Mouse (Mus musculus) G1E (cell line): ENCODE measurements around the gene Fbxo24. TPM values are rescaled to one million over a fixed set of nuclear protein-coding genes. Genes with fewer than 3 reads are reported as not detected.

Experiments used
- ATAC-seq: 2 replicates; pipeline ENCODE4 v1.8.0; 2016; ENCODE audit warnings: mild to moderate bottlenecking; ENCODE audit not compliant: insufficient number of reproducible peaks, poor library complexity, low FRiP score, severe bottlenecking; ENCODE audit errors: extremely low read depth
- DNase-seq: peaks from one replicate; pipeline ENCODE4 v3.0.0; 2012; ENCODE audit warnings: low spot score
- H3K27me3 ChIP-seq: 2 replicates; pipeline ENCODE4 v1.6.1; 2012; ENCODE audit warnings: mild to moderate bottlenecking, low read length, inconsistent platforms; ENCODE audit not compliant: insufficient read depth
- H3K36me3 ChIP-seq: replicated peaks from 2 replicates; pipeline ENCODE3; 2012; ENCODE audit warnings: mild to moderate bottlenecking, inconsistent platforms
- H3K4me1 ChIP-seq: 2 replicates; pipeline ENCODE4 v1.6.1; 2012; ENCODE audit warnings: low read depth, low read length, inconsistent platforms, mixed read lengths; ENCODE audit not compliant: insufficient read depth
- H3K4me3 ChIP-seq: 2 replicates; pipeline ENCODE4 v1.5.1; 2012; ENCODE audit warnings: low read depth, mild to moderate bottlenecking, inconsistent platforms, low read length, moderate library complexity, mixed read lengths
- H3K9me3 ChIP-seq: replicated peaks from 2 replicates; pipeline ENCODE4 v1.6.1; 2012; ENCODE audit warnings: inconsistent platforms
- CTCF ChIP-seq: IDR thresholded peaks from 2 replicates; pipeline ENCODE4 v1.5.1; 2012; ENCODE audit warnings: low read depth, low read length, inconsistent platforms, mixed read lengths
- GATA1 ChIP-seq: IDR thresholded peaks from 2 replicates; pipeline ENCODE4 v1.6.1; 2012; ENCODE audit warnings: borderline replicate concordance, low read length, inconsistent platforms, mixed read lengths
- GATA2 ChIP-seq: IDR thresholded peaks from 2 replicates; pipeline ENCODE4 v1.6.1; 2012; ENCODE audit warnings: low read depth, low read length, inconsistent platforms, borderline replicate concordance
- POLR2AphosphoS5 ChIP-seq: IDR thresholded peaks from 2 replicates; pipeline ENCODE4 v1.6.1; 2012; ENCODE audit warnings: low read depth, low read length, inconsistent platforms; ENCODE audit not compliant: insufficient replicate concordance
- TAL1 ChIP-seq: conservative IDR thresholded peaks from 2 replicates; pipeline ENCODE4 v1.6.1; 2012; ENCODE audit warnings: low read depth, low read length, inconsistent platforms, mixed read lengths
- polyA plus RNA-seq: library from polyadenylated mRNA; stranded (reverse); fragments of >175 nt; gene quantifications from 2 replicates; pipeline ENCODE4 v1.2.3, GENCODE M21; 2012
- total RNA-seq, 2 experiments: library from RNA; stranded (forward) in 1 of 2; stranded (reverse) in 1 of 2; fragments of 200-1000 nt in 1 of 2; fragments of >200 nt in 1 of 2; fragmentation: Nextera tagmentation in 1 of 2; gene quantifications; 2 replicates each; pipeline ENCODE4 v1.2.3; 2014 to 2017

The Fbxo24 gene
- total and polyA plus RNA-seq, 3 experiments = 0.05 to 0.11 TPM; not detected in 1

GRCm38 (mm10) chr5:137652474-137652873, 23.7 kb upstream of the Fbxo24 start:
- DNase-seq = no peak
- ATAC-seq = no peak; the same call in 1 of the 2 replicates
- Histone ChIP-seq H3K4me3 (no peak overlapping the region), H3K9me3 (no peaks in the 10 kb centered on the region), H3K36me3 (peaks cover 65% of the 10 kb centered on the region), H3K27me3 (no peaks in the 10 kb centered on the region), H3K4me1 (peaks cover 67% of the 10 kb centered on the region)
- TF ChIP-seq CTCF (peak; percentile 70), GATA2 (no peak)

- TF ChIP-seq CTCF (no peak), POLR2AphosphoS5 (no peak), TAL1 (no peak), GATA2 (no peak), GATA1 (no peak)
- H3K4me3 ChIP-seq = peak overlapping the region; percentile 53; the same call in 1 of the 2 replicates
- peak; percentile 66 for DNase-seq
- peaks cover 3% of the 10 kb centered on the region; the same call in 1 of the 2 replicates for H3K27me3 ChIP-seq
- peaks cover 43% of the 10 kb centered on the region for H3K36me3 ChIP-seq
- peaks cover 84% of the 10 kb centered on the region for H3K4me1 ChIP-seq
- H3K9me3 ChIP-seq = peaks cover 4% of the 10 kb centered on the region; the same call in 1 of the 2 replicates
- peak; percentile 55; the same call in 1 of the 2 replicates for ATAC-seq
Observed at GRCm38 (mm10) chr5:137649669-137650571, 21.1 kb upstream of the Fbxo24 start.

- Histone ChIP-seq H3K9me3 (peaks cover 4% of the 10 kb centered on the region; the same call in 1 of the 2 replicates), H3K36me3 (peaks cover 36% of the 10 kb centered on the region), H3K4me3 (no peak overlapping the region), H3K4me1 (peaks cover 85% of the 10 kb centered on the region), H3K27me3 (peaks cover 3% of the 10 kb centered on the region; the same call in 1 of the 2 replicates)
- ATAC-seq = no peak
- TF ChIP-seq GATA2 (no peak), TAL1 (no peak), CTCF (no peak), GATA1 (no peak), POLR2AphosphoS5 (no peak)
- no peak for DNase-seq
Observed at GRCm38 (mm10) chr5:137649251-137649650, 20.4 kb upstream of the Fbxo24 start.

GRCm38 (mm10) chr5:137647827-137648601, 19.2 kb upstream of the Fbxo24 start:
- peaks cover 4% of the 10 kb centered on the region; the same call in 1 of the 2 replicates for H3K9me3 ChIP-seq
- ATAC-seq (no peak), DNase-seq (no peak)
- H3K4me3 ChIP-seq = peak overlapping the region; percentile 11; the same call in 1 of the 2 replicates
- peaks cover 3% of the 10 kb centered on the region; the same call in 1 of the 2 replicates for H3K27me3 ChIP-seq
- peaks cover 76% of the 10 kb centered on the region for H3K4me1 ChIP-seq
- peaks cover 30% of the 10 kb centered on the region for H3K36me3 ChIP-seq
- no peak for TF ChIP-seq CTCF
- TF ChIP-seq POLR2AphosphoS5 = no peak
- TF ChIP-seq GATA1 = no peak
- peak; percentile 29; the same call in 1 of the 2 replicates for TF ChIP-seq TAL1

GRCm38 (mm10) chr5:137645652-137646091, 16.9 kb upstream of the Fbxo24 start, which contains the start of gene Irs3:
Gene Irs3 (minus strand): TSS chr5:137645714.
- peak; percentile 23; the same call in 1 of the 2 replicates for ATAC-seq
- TF ChIP-seq POLR2AphosphoS5 = no peak
- no peak for TF ChIP-seq GATA2
- no peak for TF ChIP-seq CTCF
- TF ChIP-seq TAL1 = no peak
- TF ChIP-seq GATA1 = no peak
- peaks cover 4% of the 10 kb centered on the region; the same call in 1 of the 2 replicates for H3K9me3 ChIP-seq
- DNase-seq = peak; percentile 61
- peaks cover 83% of the 10 kb centered on the region for H3K4me1 ChIP-seq
- H3K27me3 ChIP-seq = peaks cover 3% of the 10 kb centered on the region; the same call in 1 of the 2 replicates
- peaks cover 32% of the 10 kb centered on the region for H3K36me3 ChIP-seq
- peak within 1 kb of the TSS; percentile 17; the same call in 1 of the 2 replicates for H3K4me3 ChIP-seq

- TF ChIP-seq TAL1 (no peak), CTCF (no peak), GATA1 (no peak), POLR2AphosphoS5 (no peak), GATA2 (no peak)
- ATAC-seq (no peak), DNase-seq (no peak)
- Histone ChIP-seq H3K9me3 (peaks cover 4% of the 10 kb centered on the region; the same call in 1 of the 2 replicates), H3K36me3 (peaks cover 37% of the 10 kb centered on the region), H3K4me1 (peaks cover 83% of the 10 kb centered on the region), H3K4me3 (peak overlapping the region; percentile 17; the same call in 1 of the 2 replicates), H3K27me3 (peaks cover 3% of the 10 kb centered on the region; the same call in 1 of the 2 replicates)
Observed at GRCm38 (mm10) chr5:137645091-137645651, 16.4 kb upstream of the Fbxo24 start.
